13 mouse cellular contexts compared by ENCODE assay signal in the genomic region with DNA sequence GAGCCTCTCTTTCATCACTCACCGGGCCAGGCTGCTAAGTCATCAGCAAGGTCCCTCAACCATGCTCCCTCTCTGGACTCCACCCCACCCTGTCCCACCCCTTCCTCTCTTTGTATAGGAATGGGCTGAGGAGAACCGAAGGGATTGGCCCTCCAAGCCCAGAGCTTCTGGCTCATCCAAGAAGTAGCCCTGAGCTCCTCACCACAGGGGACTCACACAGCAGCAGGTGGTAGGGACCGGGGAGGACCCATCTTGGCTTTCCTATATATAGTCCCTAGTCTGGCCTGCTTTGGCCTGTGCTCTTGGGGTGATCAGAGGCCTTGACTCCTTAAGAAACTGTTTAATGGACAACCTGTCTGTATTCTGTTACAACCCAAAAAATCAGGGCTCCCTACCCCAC.
"Had no signal": no experiment of that assay in that cellular context is flagged by ENCODE, and none has a peak within 500 bp of the region (broad histone marks: within the 10 kb centered on the region; RNA-seq: fewer than 3 reads in every experiment).

No protein-coding gene starts in this region.

- H3K9me3 ChIP-seq: limb, embryonic 13.5 days; midbrain, embryonic 12.5 days; stomach, embryonic 15.5 days had no signal

- H3K4me2 ChIP-seq: limb, embryonic 13.5 days; midbrain, embryonic 12.5 days; stomach, embryonic 15.5 days had no signal

- H3K9ac ChIP-seq: liver, embryonic 14.5 days; midbrain, embryonic 12.5 days; stomach, embryonic 15.5 days had no signal

- DNase-seq: kidney, postnatal 10 days; kidney, postnatal 4 days; left cerebral cortex, postnatal 4 days; lung, adult 18-20 months; right cerebral cortex, postnatal 14 days; thymus, adult 2 months; thymus, postnatal 25 days had no signal

- H3K36me3 ChIP-seq: stomach, embryonic 15.5 days had no signal

- H3K4me3 ChIP-seq: layer of hippocampus, adult 2 months; limb, embryonic 13.5 days; midbrain, embryonic 12.5 days; stomach, embryonic 15.5 days had no signal

- ATAC-seq: midbrain, embryonic 16.5 days had no signal

- H3K4me1 ChIP-seq: midbrain, embryonic 12.5 days had no signal

- H3K27ac ChIP-seq: layer of hippocampus, adult 2 months; limb, embryonic 13.5 days; liver, embryonic 14.5 days; midbrain, embryonic 12.5 days; stomach, embryonic 15.5 days had no signal

- H3K27me3 ChIP-seq: limb, embryonic 13.5 days; midbrain, embryonic 12.5 days; stomach, embryonic 15.5 days had no signal
